Mouse (Mus musculus) midbrain, embryonic 16.5 days (tissue): ENCODE data around the gene Rnf5. TPM values are rescaled to one million over a fixed set of nuclear protein-coding genes. Genes with fewer than 3 reads are reported as not detected.
A peak's percentile ranks its signal among the peaks of the same experiment; 100 is the strongest.

Experiments used
- ATAC-seq: fragments of 200-750 bp; cut with Nextera tagmentation; 2 replicates; pipeline ENCODE4 v1.8.0; 2017; ENCODE audit warnings: moderate TSS enrichment
- H3K27ac ChIP-seq: fragments of 300-500 bp; sonication (generic); 2 replicates; pipeline ENCODE4 v1.5.1; 2014; ENCODE audit warnings: mild to moderate bottlenecking, low read length, mixed read lengths
- H3K27me3 ChIP-seq: fragments of 300-500 bp; sonication (generic); 2 replicates; pipeline ENCODE4 v1.6.1; 2014; ENCODE audit warnings: low read depth, low read length, mixed read lengths; ENCODE audit not compliant: control insufficient read depth, insufficient read depth
- H3K36me3 ChIP-seq: fragments of 300-500 bp; sonication (generic); 2 replicates; pipeline ENCODE4 v1.6.1; 2014; ENCODE audit warnings: mild to moderate bottlenecking, low read length, moderate library complexity, mixed read lengths; ENCODE audit not compliant: control insufficient read depth, insufficient read depth
- H3K4me1 ChIP-seq: fragments of 300-500 bp; sonication (generic); 2 replicates; pipeline ENCODE4 v1.6.1; 2014; ENCODE audit warnings: mild to moderate bottlenecking, low read length, mixed read lengths; ENCODE audit not compliant: control insufficient read depth, insufficient read depth
- H3K4me2 ChIP-seq: fragments of 300-500 bp; sonication (generic); 2 replicates; pipeline ENCODE4 v1.6.1; 2014; ENCODE audit warnings: mild to moderate bottlenecking, low read length, mixed read lengths
- H3K4me3 ChIP-seq: fragments of 300-500 bp; sonication (generic); 2 replicates; pipeline ENCODE4 v1.5.1; 2014; ENCODE audit warnings: low read depth, mild to moderate bottlenecking, low read length, moderate library complexity, mixed read lengths
- H3K9ac ChIP-seq: fragments of 300-500 bp; sonication (generic); 2 replicates; pipeline ENCODE4 v1.6.1; 2014; ENCODE audit warnings: low read depth, low read length, mixed read lengths
- H3K9me3 ChIP-seq: fragments of 300-500 bp; sonication (generic); replicated peaks from 2 replicates; pipeline ENCODE4 v1.6.1; 2014; ENCODE audit warnings: mild to moderate bottlenecking, low read length, mixed read lengths; ENCODE audit not compliant: control insufficient read depth, poor library complexity, severe bottlenecking
- WGBS: fragments of 180-500 bp; shearing (Covaris S2); extraction: QIAGEN DNeasy Blood & Tissue Kit; methylation state at CpG from one replicate; pipeline ENCODE4 v1.1.7; 2014; 5-methylcytosine and 5-hydroxymethylcytosine counted together
- polyA plus RNA-seq: library from polyadenylated mRNA; unstranded; fragments of >200 nt; fragmentation: Nextera tagmentation; extraction: Ambion mirVana; gene quantifications from 2 replicates; pipeline ENCODE4 v1.2.1, GENCODE M21; 2015

Rnf5 gene
- polyA plus RNA-seq, 1 experiment from 2014 or later = 291 TPM

- H3K27me3 ChIP-seq = no peaks in the 10 kb centered on the region
- peaks cover 26% of the 10 kb centered on the region for H3K36me3 ChIP-seq
- H3K9ac ChIP-seq = no peak within 1 kb of the TSS
- no peak within 1 kb of the TSS for H3K4me2 ChIP-seq
- ATAC-seq = no peak
- H3K27ac ChIP-seq = no peak within 1 kb of the TSS
- H3K4me1 ChIP-seq = no peaks in the 10 kb centered on the region
- H3K4me3 ChIP-seq = no peak within 1 kb of the TSS
- 58% methylated on average over 6 of the region's 6 CpGs for WGBS
- no peaks in the 10 kb centered on the region for H3K9me3 ChIP-seq
Measured at GRCm38 (mm10) chr17:34615871-34616270, 12.4 kb upstream of the Rnf5 start, which contains the start of gene Egfl8. Egfl8 (minus strand) TSS chr17:34615971.

GRCm38 (mm10) chr17:34613830-34614229 lies 10.3 kb upstream of the Rnf5 start:
- Histone ChIP-seq H3K9ac (no peak overlapping the region), H3K4me3 (no peak overlapping the region), H3K9me3 (no peaks in the 10 kb centered on the region), H3K27me3 (no peaks in the 10 kb centered on the region), H3K27ac (no peak overlapping the region), H3K36me3 (peaks cover 23% of the 10 kb centered on the region), H3K4me2 (no peak overlapping the region), H3K4me1 (peaks cover 4% of the 10 kb centered on the region; the same call in 1 of the 2 replicates)
- no peak for ATAC-seq
- 88% methylated on average over 10 of the region's 10 CpGs for WGBS

DNA sequence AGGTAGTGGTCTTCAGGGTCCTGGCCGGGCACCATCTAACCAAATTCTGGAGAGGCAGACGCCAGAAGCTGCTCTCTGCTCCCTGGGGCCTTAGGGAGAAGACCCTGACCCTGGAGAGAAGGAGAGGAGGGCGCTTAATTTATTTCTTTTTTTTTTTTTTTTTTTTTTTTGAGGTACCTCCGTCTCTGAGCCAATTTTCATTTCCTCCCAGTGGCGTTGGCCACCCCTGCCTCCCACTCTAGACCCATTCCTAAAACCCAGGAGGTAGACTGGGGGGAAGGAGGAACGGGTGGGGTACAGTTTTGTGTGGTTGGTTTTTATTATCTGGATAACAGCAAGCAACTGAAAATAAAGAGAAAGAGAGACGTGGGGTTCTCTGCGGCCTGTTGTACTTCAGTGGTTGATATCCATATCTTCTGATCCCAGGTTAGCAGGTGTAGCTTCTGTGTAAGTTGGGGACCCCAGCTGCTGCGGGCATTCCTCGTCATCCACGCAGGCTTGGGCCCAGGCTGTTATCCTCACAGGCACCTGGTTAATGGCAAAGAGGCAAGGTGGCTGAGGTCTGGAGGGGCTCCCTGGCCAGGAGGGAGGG lies 9.7 kb upstream of the Rnf5 start:
- no peaks in the 10 kb centered on the region for H3K9me3 ChIP-seq
- no peak for ATAC-seq
- H3K9ac ChIP-seq = no peak overlapping the region
- H3K4me2 ChIP-seq = no peak overlapping the region
- H3K4me3 ChIP-seq = no peak overlapping the region
- peaks cover 23% of the 10 kb centered on the region for H3K36me3 ChIP-seq
- no peak overlapping the region for H3K27ac ChIP-seq
- H3K27me3 ChIP-seq = no peaks in the 10 kb centered on the region
- 86% methylated on average over 11 of the region's 11 CpGs for WGBS
- H3K4me1 ChIP-seq = peaks cover 10% of the 10 kb centered on the region

- Histone ChIP-seq H3K9me3 (no peaks in the 10 kb centered on the region), H3K4me2 (no peak overlapping the region), H3K4me3 (no peak overlapping the region), H3K27me3 (no peaks in the 10 kb centered on the region), H3K27ac (no peak overlapping the region), H3K36me3 (peaks cover 21% of the 10 kb centered on the region), H3K9ac (no peak overlapping the region), H3K4me1 (peaks cover 26% of the 10 kb centered on the region)
- ATAC-seq = no peak
- WGBS = 95% methylated on average over 8 of the region's 8 CpGs
Measured at GRCm38 (mm10) chr17:34611050-34611449, 7.6 kb upstream of the Rnf5 start.

GRCm38 (mm10) chr17:34607997-34608396 lies 4.5 kb upstream of the Rnf5 start:
- Histone ChIP-seq H3K27me3 (no peaks in the 10 kb centered on the region), H3K4me2 (no peak overlapping the region), H3K9me3 (no peaks in the 10 kb centered on the region), H3K4me3 (no peak overlapping the region), H3K36me3 (peaks cover 18% of the 10 kb centered on the region), H3K4me1 (peaks cover 34% of the 10 kb centered on the region), H3K27ac (no peak overlapping the region), H3K9ac (no peak overlapping the region)
- no peak for ATAC-seq
- WGBS = 90% methylated on average over 7 of the region's 7 CpGs

DNA sequence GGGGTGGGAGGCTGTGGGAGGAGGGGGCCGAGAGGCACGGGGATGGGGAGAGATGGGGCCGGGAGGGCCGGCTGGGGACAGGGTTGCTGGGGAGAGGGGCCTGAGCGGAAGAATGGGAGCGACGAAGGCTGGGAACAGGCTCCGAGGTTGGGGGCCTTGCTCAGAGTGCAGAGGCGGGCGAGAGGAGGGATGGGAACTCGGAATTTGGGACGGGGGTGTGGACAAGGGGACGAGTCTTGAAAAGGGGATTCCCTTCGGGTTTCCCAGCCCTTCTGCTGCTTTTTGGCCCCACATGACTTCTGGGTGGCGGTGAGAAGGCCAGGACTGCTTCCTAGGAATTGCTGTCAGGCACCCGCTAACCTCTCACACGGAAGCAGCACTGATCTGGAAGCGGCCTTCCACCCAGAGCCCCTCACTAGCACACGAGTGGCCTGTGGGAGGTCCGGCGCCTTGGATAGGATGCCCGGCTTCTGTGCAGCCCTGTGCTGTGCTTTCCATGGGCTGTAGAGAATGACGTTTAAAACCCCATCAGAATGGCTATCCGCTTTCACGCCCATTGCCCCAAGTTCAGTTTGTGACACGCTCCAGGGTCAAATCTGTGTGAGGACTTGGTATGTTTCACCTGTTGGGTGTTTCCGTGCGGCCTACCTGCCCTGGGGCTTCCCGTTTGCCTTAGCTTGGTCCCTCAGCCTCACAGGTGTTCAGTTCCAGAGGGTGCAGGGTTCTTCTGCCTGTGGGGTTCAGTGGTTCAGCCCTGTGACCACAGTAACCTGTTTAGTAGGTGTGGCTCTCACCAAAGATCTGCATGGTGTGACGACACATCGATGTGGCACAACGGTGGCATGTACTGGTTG lies 2.9 kb upstream of the Rnf5 start:
- peak overlapping the region; percentile 88 for H3K4me3 ChIP-seq
- peak overlapping the region; percentile 94 for H3K4me2 ChIP-seq
- 19% methylated on average over 30 of the region's 32 CpGs for WGBS
- ATAC-seq = no peak
- peak overlapping the region; percentile 98 for H3K9ac ChIP-seq
- no peaks in the 10 kb centered on the region for H3K9me3 ChIP-seq
- H3K27me3 ChIP-seq = no peaks in the 10 kb centered on the region
- peaks cover 5% of the 10 kb centered on the region for H3K36me3 ChIP-seq
- peak overlapping the region; percentile 79 for H3K27ac ChIP-seq
- peaks cover 41% of the 10 kb centered on the region for H3K4me1 ChIP-seq

- WGBS = under 1% methylated on average over 30 of the region's 30 CpGs
- peak; percentile 41 for ATAC-seq
- Histone ChIP-seq H3K9me3 (no peaks in the 10 kb centered on the region), H3K4me1 (peaks cover 41% of the 10 kb centered on the region), H3K9ac (peak overlapping the region; percentile 98), H3K4me3 (peak overlapping the region; percentile 88), H3K27ac (peak overlapping the region; percentile 79), H3K27me3 (no peaks in the 10 kb centered on the region), H3K4me2 (peak overlapping the region; percentile 94), H3K36me3 (peaks cover 7% of the 10 kb centered on the region)
Measured at GRCm38 (mm10) chr17:34605609-34606008, 2.1 kb upstream of the Rnf5 start.

- no peaks in the 10 kb centered on the region for H3K27me3 ChIP-seq
- peak overlapping the region; percentile 79 for H3K27ac ChIP-seq
- H3K9ac ChIP-seq = peak overlapping the region; percentile 98
- 19% methylated on average over 24 of the region's 24 CpGs for WGBS
- peak overlapping the region; percentile 88 for H3K4me3 ChIP-seq
- peaks cover 41% of the 10 kb centered on the region for H3K4me1 ChIP-seq
- H3K4me2 ChIP-seq = peak overlapping the region; percentile 94
- peaks cover 7% of the 10 kb centered on the region for H3K36me3 ChIP-seq
- no peak for ATAC-seq
- no peaks in the 10 kb centered on the region for H3K9me3 ChIP-seq
Measured at GRCm38 (mm10) chr17:34604511-34605237, 1.2 kb upstream of the Rnf5 start.
